Mouse (Mus musculus) central nervous system, embryonic 18 days (tissue): ENCODE results near the gene Prss22. TPM values are rescaled to one million over a fixed set of nuclear protein-coding genes. Genes with fewer than 3 reads are reported as not detected.

Experiments
- polyA plus RNA-seq: library from polyadenylated mRNA; depleted of rRNA; stranded (reverse); fragments of >200 nt; gene quantifications from 2 replicates; pipeline ENCODE4 v1.2.3, GENCODE M21; 2012; rRNA removed

Prss22 gene
- polyA plus RNA-seq = 3.5 TPM in 1 of 2 replicates, not detected in the other

DNA sequence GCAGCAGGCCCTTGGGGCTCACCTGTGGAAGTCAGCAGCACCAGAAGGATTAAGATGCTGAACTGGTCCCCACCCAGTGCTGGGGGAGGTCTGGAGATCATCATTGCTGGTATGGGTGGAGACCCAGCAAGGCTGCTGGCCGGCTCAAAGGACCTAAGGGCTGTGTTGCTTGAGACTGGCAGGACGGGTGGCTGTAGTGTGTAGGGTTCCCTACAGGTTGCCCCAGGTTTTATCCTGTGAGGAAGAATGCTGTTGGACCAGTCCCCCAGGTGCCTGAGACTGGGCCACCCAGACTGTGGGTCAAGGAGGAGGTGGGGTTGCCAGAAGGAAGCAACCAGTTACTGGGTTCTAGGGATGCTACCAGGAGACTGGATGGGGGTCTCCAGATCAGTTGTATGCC, at the start of gene Prss22:
Gene Prss22, minus strand, starts transcription at position 200 of the 400 bp plus-strand sequence.

DNA sequence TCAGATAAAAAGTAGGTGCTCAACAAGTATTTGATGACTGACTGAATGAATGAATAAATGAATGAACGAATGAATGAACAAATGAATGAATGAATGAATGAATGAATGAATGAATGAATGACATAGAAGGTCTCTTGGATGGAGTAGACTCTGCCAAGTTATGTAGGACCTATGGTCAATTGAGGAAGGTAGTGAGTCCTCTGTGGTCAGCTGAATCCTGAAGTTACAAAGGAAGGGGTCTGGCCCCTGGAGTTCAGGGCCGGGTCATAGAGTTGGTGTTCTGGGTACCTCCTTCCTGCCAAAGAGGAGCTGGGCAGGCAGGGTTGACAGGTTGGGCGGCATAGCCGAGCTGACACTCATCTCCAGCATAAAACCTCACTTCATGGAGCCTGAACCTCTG, 39.9 kb upstream of the Prss22 start, which contains the start of gene Prss27:
Gene Prss27, plus strand, starts transcription at position 301 of the 400 bp plus-strand sequence.

DNA sequence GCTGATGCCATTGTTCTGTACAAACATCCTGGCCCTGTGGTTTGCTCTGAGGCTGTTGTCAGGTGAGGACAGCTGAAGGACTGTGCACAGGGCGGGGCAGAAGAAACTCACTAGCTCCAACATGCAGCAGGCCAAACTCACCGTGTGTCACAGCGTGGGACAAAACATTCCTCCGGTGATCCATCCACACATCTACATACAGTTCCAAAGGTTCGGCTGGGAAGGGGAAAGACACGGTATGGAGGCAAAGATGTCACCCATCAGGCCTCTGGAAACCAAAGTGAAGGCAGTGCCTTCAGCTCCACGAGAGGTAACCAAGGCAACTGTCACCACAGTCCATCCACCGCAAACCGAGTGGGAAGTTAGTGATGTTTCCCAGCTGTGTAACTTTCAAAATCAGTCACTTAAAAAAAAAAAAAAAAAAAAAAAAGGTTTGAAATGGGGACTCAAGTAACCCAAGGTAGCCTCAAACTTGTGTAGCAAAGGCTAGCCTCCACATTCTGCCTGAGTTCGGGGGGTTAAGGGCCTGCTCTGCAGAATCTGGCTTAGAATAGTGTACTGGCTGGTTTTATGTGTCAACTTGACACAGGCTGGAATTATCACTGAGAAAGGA, 17.5 kb downstream of the Prss22 start, which contains the start of gene Prss30:
Gene Prss30, minus strand, starts transcription at position 270 of the 613 bp plus-strand sequence.

DNA sequence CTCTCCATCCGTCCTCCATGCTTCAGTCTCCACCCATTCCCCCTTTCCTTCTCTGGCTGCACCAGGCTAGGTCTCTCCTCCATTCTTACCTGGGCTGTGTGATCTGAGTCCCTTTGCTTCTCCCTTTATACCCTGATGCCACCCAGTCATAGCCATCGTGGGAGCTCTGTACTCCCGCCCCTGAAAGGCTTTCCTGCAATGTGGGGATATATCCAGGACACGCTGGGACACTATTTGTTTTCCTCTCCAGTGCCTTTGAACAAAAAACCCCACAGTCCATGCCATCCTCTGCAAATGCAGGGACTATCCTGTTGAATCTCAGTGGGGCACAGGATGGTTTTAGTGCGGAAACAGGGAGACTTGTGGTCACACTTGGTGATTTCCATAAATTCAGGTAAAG, 42.7 kb downstream of the Prss22 start, which contains the start of gene Sbpl:
Gene Sbpl, minus strand, starts transcription at position 101 of the 400 bp plus-strand sequence.

Other genes with a start within 250 kb of the Prss22 start
- 80.5 and 83.9 TPM in 2 replicates for gene Flywch1, start 226.5 kb downstream of the Prss22 start, polyA plus RNA-seq
- 46.4 and 59.7 TPM in 2 replicates for gene Flywch2, start 212.0 kb downstream of the Prss22 start, polyA plus RNA-seq
- gene Srrm2, start 207.6 kb downstream of the Prss22 start, polyA plus RNA-seq = 446 and 518 TPM in 2 replicates
- gene Elob, start 169.0 kb downstream of the Prss22 start, polyA plus RNA-seq = 883 and 917 TPM in 2 replicates
- gene Prss33, start 162.0 kb downstream of the Prss22 start, polyA plus RNA-seq = 0.26 and 0.27 TPM in 2 replicates
- 1.6 and 1.8 TPM in 2 replicates for gene Prss32, start 154.2 kb downstream of the Prss22 start, polyA plus RNA-seq
- gene Prss41, start 153.9 kb downstream of the Prss22 start, polyA plus RNA-seq = 1.6 and 1.7 TPM in 2 replicates
- not detected in 2 replicates for gene Prss21, start 130.0 kb downstream of the Prss22 start, polyA plus RNA-seq
- gene Dcpp1, start 117.2 kb downstream of the Prss22 start, polyA plus RNA-seq = not detected in 2 replicates
- gene Dcpp2, start 117.2 kb downstream of the Prss22 start, polyA plus RNA-seq = not detected in 2 replicates
- not detected in 2 replicates for gene Dcpp3, start 80.6 kb downstream of the Prss22 start, polyA plus RNA-seq
- gene Sbp, start 56.4 kb downstream of the Prss22 start, polyA plus RNA-seq = not detected in 2 replicates
- gene Sbpl, start 42.8 kb downstream of the Prss22 start, polyA plus RNA-seq = not detected in 2 replicates
- 0.45 and 0.56 TPM in 2 replicates for gene Prss30, start 17.5 kb downstream of the Prss22 start, polyA plus RNA-seq
- gene Prss27, start 40.0 kb upstream of the Prss22 start, polyA plus RNA-seq = 11.0 TPM in 1 of 2 replicates, not detected in the other
- gene Kctd5, start 75.4 kb upstream of the Prss22 start, polyA plus RNA-seq = 76.6 and 78.1 TPM in 2 replicates
- gene Pdpk1, start 152.8 kb upstream of the Prss22 start, polyA plus RNA-seq = 28.3 and 29.4 TPM in 2 replicates
- gene Amdhd2, start 165.7 kb upstream of the Prss22 start, polyA plus RNA-seq = 28.0 and 29.8 TPM in 2 replicates
- 1,667 and 1,726 TPM in 2 replicates for gene Atp6v0c, start 171.6 kb upstream of the Prss22 start, polyA plus RNA-seq
- gene Tbc1d24, start 207.5 kb upstream of the Prss22 start, polyA plus RNA-seq = 79.0 and 83.0 TPM in 2 replicates
- 9.5 and 9.8 TPM in 2 replicates for gene Ntn3, start 211.4 kb upstream of the Prss22 start, polyA plus RNA-seq
- 22.1 and 22.9 TPM in 2 replicates for gene Tedc2, start 222.8 kb upstream of the Prss22 start, polyA plus RNA-seq